Mouse (Mus musculus): Measurements from ENCODE around the gene Tsga10.

DNA sequence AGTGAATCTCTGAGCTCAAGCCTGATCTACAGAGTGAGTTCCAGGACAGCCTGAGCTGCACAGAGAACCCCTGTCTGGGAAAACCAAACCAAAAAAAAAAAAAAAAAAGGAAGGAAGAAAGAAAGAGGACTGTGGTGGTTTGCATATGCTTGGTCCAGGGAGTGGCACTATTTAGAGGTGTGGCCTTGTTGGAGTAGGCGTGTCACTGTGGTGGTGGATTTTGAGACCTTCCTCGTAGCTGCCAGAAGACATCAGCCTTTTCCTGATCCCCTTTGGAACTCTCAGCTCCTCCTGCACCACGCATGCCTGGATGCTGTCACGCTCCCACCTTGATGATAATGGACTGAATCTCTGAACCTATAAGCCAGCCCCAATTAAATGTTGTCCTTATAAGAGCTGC is 17.2 kb upstream of the Tsga10 start:
- no peak for TF ChIP-seq CTCF (IDR thresholded peaks at IDR 0.05; ENCODE audit: low read depth)
- TF ChIP-seq EP300 (IDR thresholded peaks at IDR 0.05; ENCODE audit: low read depth) = no peak
